Mouse (Mus musculus): ENCODE measurements around the gene Dlst.

The Dlst gene

GRCm38 (mm10) chr12:85157797-85158460 is 47.3 kb downstream of the Dlst start:
- ChIA-PET CTCF (interaction anchor here in 1 of 4 experiments (1.3 kb wide), 1 partner anchor 11 kb away, joined by 4 read pairs; no protein-coding TSS in a partner anchor), POLR2A (interaction anchor here in 1 of 4 experiments (2.2 kb wide), 1 partner anchor 8 kb away, joined by 12 read pairs; the partner anchor contains the start of gene Rps6kl1)

- CTCF ChIA-PET = interaction anchor here in 2 of 4 experiments (0.9 to 2.3 kb wide), 3 partner anchors 11 to 128 kb away, joined by 3 to 7 read pairs (median 4); no protein-coding TSS in a partner anchor
- POLR2A ChIA-PET = interaction anchor here in 1 of 4 experiments (2.2 kb wide), 1 partner anchor 9 kb away, joined by 12 read pairs; the partner anchor contains the start of gene Rps6kl1
These were observed 48.2 kb downstream of the Dlst start for GRCm38 (mm10) chr12:85158801-85159200.

GRCm38 (mm10) chr12:85159592-85159991 is 49.0 kb downstream of the Dlst start:
- CTCF ChIA-PET = interaction anchor here (0.6 to 2.3 kb wide), 7 partner anchors 9 to 146 kb away, joined by 3 to 7 read pairs (median 3); partner anchors contain the start of gene Rps6kl1 (in 1 of the 4)
- POLR2A ChIA-PET = interaction anchor here in 2 of 4 experiments (0.5 to 2.6 kb wide), 7 partner anchors 9 to 479 kb away, joined by 3 to 12 read pairs (median 3); partner anchors contain the start of gene Rps6kl1 (in 2 of the 2)

- CTCF ChIA-PET = interaction anchor here in 2 of 4 experiments (0.7 to 1.3 kb wide), 3 partner anchors 14 to 141 kb away, joined by 3 to 4 read pairs (median 3); partner anchors contain the start of gene Rps6kl1 (in 1 of the 2)
- POLR2A ChIA-PET = interaction anchor here in 2 of 4 experiments (1.0 to 1.6 kb wide), 3 partner anchors 25 to 173 kb away, joined by 3 read pairs; partner anchors contain the start of genes Acyp1 (in 1 of the 2) and Zc2hc1c (in 1 of the 2)
These were observed 54.4 kb downstream of the Dlst start for GRCm38 (mm10) chr12:85164996-85165395.

- ChIA-PET POLR2A (interaction anchor here in 2 of 4 experiments (1.0 to 1.6 kb wide), 2 partner anchors 9 to 121 kb away, joined by 3 read pairs; partner anchors contain the start of genes Acyp1 (in 1 of the 2) and Zc2hc1c (in 1 of the 2)), CTCF (interaction anchor here in 3 of 4 experiments (0.5 to 0.6 kb wide), 3 partner anchors 207 to 1736 kb away, joined by 3 read pairs; no protein-coding TSS in a partner anchor)
These were observed 56.0 kb downstream of the Dlst start for GRCm38 (mm10) chr12:85166631-85167030.

- POLR2A ChIA-PET = interaction anchor here in 3 of 4 experiments (0.7 to 1.7 kb wide), 9 partner anchors 10 to 169 kb away, joined by 3 to 6 read pairs (median 3); partner anchors contain the start of genes Rps6kl1 (in 2 of the 3) and Mlh3 (in 1 of the 3)
- CTCF ChIA-PET = interaction anchor here (0.6 to 2.9 kb wide), 44 partner anchors 8 to 560 kb away, joined by 3 to 24 read pairs (median 4); partner anchors contain the start of genes Acyp1 (in 2 of the 4), Ltbp2 (in 2 of the 4), Rps6kl1 (in 2 of the 4) and Zc2hc1c (in 2 of the 4)
These were observed 58.7 kb downstream of the Dlst start for GRCm38 (mm10) chr12:85169117-85169858.

- ChIA-PET CTCF (interaction anchor here (0.6 to 2.9 kb wide), 39 partner anchors 8 to 364 kb away, joined by 3 to 24 read pairs (median 4); partner anchors contain the start of genes Acyp1 (in 2 of the 4), Ltbp2 (in 2 of the 4), Rps6kl1 (in 2 of the 4) and Zc2hc1c (in 2 of the 4)), POLR2A (interaction anchor here in 3 of 4 experiments (0.7 to 1.7 kb wide), 7 partner anchors 10 to 169 kb away, joined by 3 to 6 read pairs (median 3); partner anchors contain the start of gene Rps6kl1 (in 2 of the 3))
These were observed 59.2 kb downstream of the Dlst start for GRCm38 (mm10) chr12:85169877-85170276.

GRCm38 (mm10) chr12:85170284-85170947 is 59.8 kb downstream of the Dlst start:
- ChIA-PET POLR2A (interaction anchor here in 3 of 4 experiments (0.6 to 1.7 kb wide), 7 partner anchors 11 to 168 kb away, joined by 3 to 6 read pairs (median 3); partner anchors contain the start of gene Rps6kl1 (in 2 of the 3)), CTCF (interaction anchor here (0.7 to 2.9 kb wide), 26 partner anchors 9 to 327 kb away, joined by 3 to 24 read pairs (median 4); partner anchors contain the start of genes Acyp1 (in 2 of the 4), Rps6kl1 (in 2 of the 4), Zc2hc1c (in 2 of the 4) and Ltbp2 (in 1 of the 4))

- ChIA-PET CTCF (interaction anchor here in 2 of 4 experiments (1.2 to 2.9 kb wide), 4 partner anchors 9 to 135 kb away, joined by 3 to 24 read pairs (median 7); partner anchors contain the start of genes Acyp1 (in 1 of the 2) and Zc2hc1c (in 1 of the 2)), POLR2A (interaction anchor here in 2 of 4 experiments (1.3 to 1.7 kb wide), 2 partner anchors 20 to 31 kb away, joined by 5 to 6 read pairs; partner anchors contain the start of gene Rps6kl1 (in 1 of the 2))
These were observed 60.3 kb downstream of the Dlst start for GRCm38 (mm10) chr12:85170948-85171307.

- ChIA-PET POLR2A (interaction anchor here (0.5 to 4.3 kb wide), 4 partner anchors 23 to 330 kb away, joined by 3 to 16 read pairs (median 4); partner anchors contain the start of gene Rps6kl1 (in 1 of the 4)), CTCF (interaction anchor here in 2 of 4 experiments (1.1 to 1.6 kb wide), 3 partner anchors 113 to 390 kb away, joined by 3 to 6 read pairs (median 3); no protein-coding TSS in a partner anchor)
These were observed 63.4 kb downstream of the Dlst start for GRCm38 (mm10) chr12:85174016-85174415.

- CTCF ChIA-PET = interaction anchor here in 2 of 4 experiments (1.0 to 2.3 kb wide), 3 partner anchors 38 to 130 kb away, joined by 4 to 8 read pairs (median 6); no protein-coding TSS in a partner anchor
- POLR2A ChIA-PET = interaction anchor here in 2 of 4 experiments (0.7 to 4.3 kb wide), 15 partner anchors 8 to 562 kb away, joined by 3 to 16 read pairs (median 3); partner anchors contain the start of genes Rps6kl1 (in 2 of the 2), Acyp1 (in 1 of the 2), Eif2b2 (in 1 of the 2) and Zc2hc1c (in 1 of the 2)
These were observed 64.5 kb downstream of the Dlst start for GRCm38 (mm10) chr12:85175087-85175675.

GRCm38 (mm10) chr12:85175926-85176845 is 65.6 kb downstream of the Dlst start:
- CTCF ChIA-PET = interaction anchor here (0.5 to 2.3 kb wide), 10 partner anchors 9 to 317 kb away, joined by 3 to 8 read pairs (median 4); no protein-coding TSS in a partner anchor
- POLR2A ChIA-PET = interaction anchor here in 3 of 4 experiments (0.6 to 4.3 kb wide), 34 partner anchors 9 to 563 kb away, joined by 3 to 16 read pairs (median 4); partner anchors contain the start of genes Eif2b2 (in 2 of the 3), Rps6kl1 (in 2 of the 3), Acyp1 (in 1 of the 3) and Mlh3 (in 1 of the 3)

GRCm38 (mm10) chr12:85176846-85177523 is 66.4 kb downstream of the Dlst start:
- ChIA-PET CTCF (interaction anchor here (0.6 to 2.3 kb wide), 9 partner anchors 7 to 129 kb away, joined by 3 to 8 read pairs (median 3); partner anchors contain the start of gene Rps6kl1 (in 1 of the 4)), POLR2A (interaction anchor here in 3 of 4 experiments (0.6 to 4.3 kb wide), 25 partner anchors 11 to 410 kb away, joined by 3 to 16 read pairs (median 4); partner anchors contain the start of genes Rps6kl1 (in 3 of the 3), Eif2b2 (in 2 of the 3), Acyp1 (in 1 of the 3) and Mlh3 (in 1 of the 3))

- CTCF ChIA-PET = interaction anchor here in 2 of 4 experiments (0.7 to 1.7 kb wide), 4 partner anchors 7 to 296 kb away, joined by 3 to 4 read pairs (median 3); no protein-coding TSS in a partner anchor
- POLR2A ChIA-PET = interaction anchor here in 3 of 4 experiments (0.7 to 4.3 kb wide), 8 partner anchors 10 to 47 kb away, joined by 3 to 16 read pairs (median 4); partner anchors contain the start of gene Rps6kl1 (in 2 of the 3)
These were observed 67.2 kb downstream of the Dlst start, which contains the start of gene Pgf for GRCm38 (mm10) chr12:85177740-85178239. Gene Pgf (minus strand): TSS chr12:85177790.

Measured in embryonic stem cell, embryonic (primary cell).